Mouse (Mus musculus) bone marrow macrophage, adult 2 months (primary cell): ENCODE measurements around the gene Nmnat2.

ENCODE experiments used
- CTCF ChIP-seq: IDR thresholded peaks from 2 replicates; pipeline ENCODE4 v1.5.1; 2012; ENCODE audit warnings: low read depth, mild to moderate bottlenecking, low read length, moderate library complexity
- POLR2A ChIP-seq: IDR thresholded peaks from 2 replicates; pipeline ENCODE4 v1.6.1; 2012; ENCODE audit warnings: mild to moderate bottlenecking, low read depth, low read length, borderline replicate concordance

DNA sequence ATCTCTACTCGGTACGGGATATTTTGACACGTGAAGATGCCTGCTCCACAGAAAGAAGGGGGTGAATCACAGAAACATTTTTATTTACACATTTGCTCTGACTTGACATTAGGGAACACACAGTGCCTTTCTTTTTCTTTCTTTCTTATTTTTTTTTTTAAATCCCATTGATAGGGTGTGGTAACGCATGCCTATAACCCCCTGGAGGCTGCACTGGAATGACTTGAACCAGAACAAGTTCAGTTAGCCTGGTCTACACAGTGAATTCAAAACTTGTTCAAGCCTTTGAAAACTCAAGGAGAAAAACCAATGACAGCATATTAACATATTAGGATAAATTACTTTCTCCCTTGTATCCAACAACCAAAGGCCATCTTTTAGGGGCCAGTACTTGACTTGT lies 204.3 kb downstream of the Nmnat2 start:
- no peak for TF ChIP-seq CTCF
- no peak for TF ChIP-seq POLR2A
